Mouse (Mus musculus) layer of hippocampus, adult 11-12 months (tissue): Measurements from ENCODE around the gene Dclk1.

Source experiments
- DNase-seq: peaks from one replicate; pipeline ENCODE4 v3.0.0; 2022; ENCODE audit warnings: low spot score

Gene Dclk1

DNA sequence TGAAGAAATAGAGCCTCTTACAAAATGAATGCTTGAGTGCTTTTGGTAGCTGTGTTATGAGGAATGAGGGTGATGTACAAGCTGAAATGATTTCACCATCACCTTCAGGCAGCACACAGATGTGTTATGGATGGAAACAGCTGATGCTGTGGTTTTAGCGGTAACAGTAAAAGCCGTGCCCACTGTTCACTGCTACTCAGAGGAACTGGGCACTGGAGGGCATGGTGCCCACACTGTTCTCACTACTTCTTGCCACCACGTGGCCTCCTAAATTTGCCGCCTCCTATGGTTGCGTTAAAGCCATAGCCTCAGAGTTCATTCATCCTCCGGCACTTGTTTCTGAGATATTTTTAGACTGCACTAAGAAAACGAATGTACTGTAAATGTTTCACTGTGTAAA lies 18.0 kb downstream of the Dclk1 start:
- no peak for DNase-seq

DNA sequence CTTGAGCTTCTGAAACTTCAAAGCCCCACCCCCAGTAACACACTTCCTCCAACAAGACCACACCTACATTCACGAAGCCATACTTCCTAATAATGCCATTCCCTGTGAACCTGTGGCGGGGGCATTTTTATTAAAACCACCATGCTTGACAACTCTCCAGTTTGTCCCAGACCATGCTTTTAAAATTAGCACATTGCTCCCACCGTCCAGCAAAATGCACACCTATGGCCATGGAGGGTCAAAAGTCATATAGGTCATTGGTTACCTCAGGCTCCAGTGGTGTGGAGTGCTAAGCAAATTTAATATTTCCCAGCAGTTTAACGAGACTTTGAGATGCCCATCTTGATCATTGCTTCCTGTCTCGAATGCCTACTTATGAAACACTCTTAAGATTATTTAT lies 23.9 kb downstream of the Dclk1 start:
- no peak for DNase-seq

DNA sequence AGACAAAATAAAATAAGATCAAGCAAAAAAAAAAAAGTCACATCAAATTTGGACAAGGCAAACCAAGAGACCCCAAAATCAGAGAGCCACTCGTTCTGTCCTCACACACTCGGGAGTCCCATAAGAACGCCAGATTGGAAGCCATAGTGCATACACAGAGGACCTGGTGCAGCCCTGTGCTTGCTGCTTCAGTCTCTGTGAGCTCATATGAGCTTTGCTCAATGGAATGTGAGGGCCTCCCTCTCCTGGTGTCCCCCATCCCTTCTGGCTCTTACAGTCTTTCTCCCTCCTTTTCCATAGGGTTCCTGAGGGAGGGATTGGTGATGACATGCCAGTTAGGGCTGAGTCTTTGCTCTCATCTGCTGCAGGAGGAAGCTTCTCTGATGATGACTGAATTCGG lies 27.6 kb downstream of the Dclk1 start:
- DNase-seq, result no peak

DNA sequence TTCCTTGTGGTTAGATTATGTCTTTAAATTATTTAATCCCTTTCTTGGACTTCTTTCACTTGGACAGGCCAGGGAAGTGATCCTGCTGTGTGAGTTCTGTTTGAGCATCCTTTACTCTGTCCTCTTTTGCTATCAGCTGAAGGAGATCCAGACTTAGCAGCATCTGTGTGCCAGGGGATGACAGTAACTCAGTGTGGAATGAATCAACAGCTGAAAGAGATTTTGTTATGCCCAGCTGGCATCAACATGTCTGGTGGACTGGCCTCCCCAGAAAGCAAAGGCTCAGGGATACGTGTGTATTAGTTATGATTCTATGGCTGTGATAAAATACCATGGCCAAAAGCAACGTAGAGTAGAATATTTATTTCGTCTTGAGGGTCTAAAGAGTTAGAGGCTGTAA lies 28.2 kb downstream of the Dclk1 start:
- DNase-seq, result no peak

DNA sequence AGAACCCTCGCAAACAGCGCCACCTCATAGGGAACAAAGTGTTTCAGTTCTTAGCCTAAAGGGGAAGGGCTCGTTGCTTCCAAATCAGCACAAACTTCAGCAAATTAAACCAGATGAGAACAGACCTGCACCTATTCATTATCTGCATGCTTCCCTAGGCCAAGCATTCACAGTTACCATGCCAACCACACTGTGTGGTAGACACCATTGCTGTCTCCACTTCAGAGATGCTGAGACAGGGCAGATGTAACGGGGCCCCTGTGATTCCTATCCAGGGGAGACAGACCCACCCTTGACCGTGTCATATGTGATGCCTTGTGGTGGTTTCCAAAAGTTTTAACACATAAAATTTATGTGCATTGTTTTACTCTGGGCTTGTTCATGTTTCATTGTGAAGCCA lies 28.8 kb downstream of the Dclk1 start:
- no peak for DNase-seq

DNA sequence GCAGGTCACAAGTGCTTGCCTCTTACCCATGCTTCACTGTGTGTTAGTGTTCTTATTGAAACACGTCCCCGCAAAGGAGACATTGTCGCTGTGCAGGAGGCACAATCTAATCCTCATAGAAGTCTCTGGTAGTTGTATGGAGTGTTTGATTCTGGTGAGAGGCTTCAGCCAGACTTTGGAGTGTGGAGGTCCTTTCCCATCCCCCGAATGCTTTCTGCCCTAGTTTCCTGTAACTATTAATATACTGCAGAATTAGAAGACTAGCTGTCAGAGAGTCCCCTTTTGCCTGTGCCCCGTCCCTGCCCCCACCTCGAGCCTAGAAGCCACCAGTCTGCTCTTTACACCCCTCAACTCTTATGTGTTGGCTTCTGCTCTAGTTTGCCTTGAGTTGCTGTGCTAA lies 30.4 kb downstream of the Dclk1 start:
- no peak for DNase-seq

DNA sequence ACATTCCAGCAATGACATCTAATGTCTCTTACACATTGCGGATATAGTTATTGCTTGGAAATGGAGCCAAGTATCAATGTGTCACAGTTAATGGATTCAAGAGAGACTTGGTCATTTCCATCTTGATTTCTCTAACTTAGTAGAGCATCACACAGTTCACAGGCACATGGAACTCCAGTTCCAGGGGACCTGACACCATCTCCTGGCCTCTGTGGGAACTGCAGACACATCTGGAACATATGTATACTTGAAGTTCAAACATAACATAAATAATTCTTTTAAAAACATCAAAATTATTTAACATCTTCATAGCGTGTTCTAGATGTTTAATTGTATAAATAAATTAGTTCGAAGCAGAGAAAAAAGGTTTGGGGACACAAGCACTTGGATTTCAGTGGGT lies 34.3 kb downstream of the Dclk1 start:
- DNase-seq, result no peak

DNA sequence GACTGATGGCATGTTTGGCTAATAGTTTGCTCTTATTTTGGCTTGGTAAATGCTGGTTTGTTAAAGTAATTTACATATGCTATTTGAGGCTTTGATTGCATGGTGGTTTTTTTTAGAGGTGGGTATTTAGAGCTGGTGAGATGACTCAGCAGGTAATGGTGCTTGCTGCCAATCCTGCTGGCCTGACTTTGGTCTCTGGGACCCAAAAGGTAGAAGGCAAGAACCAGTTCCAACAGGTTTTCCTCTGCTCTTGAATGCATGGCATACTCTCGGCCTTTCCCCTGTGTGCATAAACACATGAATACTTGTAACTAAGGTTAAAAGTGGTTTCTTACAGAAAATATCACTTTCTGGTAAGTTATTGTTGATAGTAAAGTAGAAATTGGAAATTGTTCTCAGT lies 34.7 kb downstream of the Dclk1 start:
- no peak for DNase-seq

DNA sequence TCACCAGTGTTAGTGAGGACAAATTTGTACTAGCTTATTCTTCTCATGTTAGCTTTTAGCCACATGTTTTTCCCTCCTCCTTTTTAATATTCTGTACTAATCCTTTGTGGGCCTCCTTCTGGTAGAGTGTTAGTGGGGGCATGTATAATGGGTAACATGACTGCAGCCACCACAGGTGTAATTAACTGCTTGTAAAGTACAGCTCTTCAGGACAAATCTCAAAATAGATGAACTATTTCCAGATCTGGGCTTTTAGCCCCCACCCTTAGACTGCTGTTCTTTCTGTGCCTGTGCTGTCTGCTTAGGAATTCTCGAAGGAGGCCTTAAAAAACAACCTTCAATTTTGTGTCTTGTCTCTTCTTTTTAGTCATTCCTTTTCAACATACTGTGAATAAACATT lies 35.7 kb downstream of the Dclk1 start:
- DNase-seq, result no peak

DNA sequence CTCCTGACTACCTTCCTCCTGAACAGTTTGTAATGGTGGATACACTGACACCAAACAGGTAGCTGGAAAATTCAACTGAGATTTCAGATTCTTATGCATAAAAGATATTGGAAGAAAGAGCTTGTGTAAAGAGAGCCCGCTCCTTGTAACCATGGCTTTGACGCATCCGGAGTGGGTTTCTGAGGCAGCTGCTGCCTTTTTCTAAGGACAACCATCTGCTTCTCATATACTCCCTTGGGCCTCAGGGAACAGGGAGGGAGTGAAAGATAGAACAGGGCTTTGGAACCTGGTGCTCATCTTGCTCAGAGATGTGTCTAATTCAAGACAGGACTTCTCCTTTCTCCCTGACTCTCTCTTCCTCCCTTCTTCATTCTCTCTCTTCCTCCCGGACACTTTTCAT lies 37.8 kb downstream of the Dclk1 start:
- no peak for DNase-seq

DNA sequence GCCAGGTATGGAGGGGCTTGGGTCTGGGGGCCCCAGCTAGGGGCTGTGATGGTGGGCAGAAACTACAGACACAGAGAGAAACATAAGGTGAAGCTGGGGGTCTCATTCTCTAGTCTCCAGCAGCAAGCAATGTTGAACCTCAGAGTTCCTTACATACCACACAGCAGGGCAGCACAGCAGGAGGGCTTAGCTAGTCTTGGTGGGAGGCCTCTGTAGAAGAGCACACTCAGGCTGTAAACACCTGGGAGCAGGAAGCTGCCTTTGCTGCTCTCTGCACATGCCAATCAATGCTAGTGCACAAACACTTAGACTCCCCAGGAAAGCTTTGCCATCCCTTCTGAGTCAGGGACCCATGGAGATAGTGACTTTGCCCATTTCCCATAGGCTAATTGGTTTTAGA lies 38.3 kb downstream of the Dclk1 start:
- no peak for DNase-seq

DNA sequence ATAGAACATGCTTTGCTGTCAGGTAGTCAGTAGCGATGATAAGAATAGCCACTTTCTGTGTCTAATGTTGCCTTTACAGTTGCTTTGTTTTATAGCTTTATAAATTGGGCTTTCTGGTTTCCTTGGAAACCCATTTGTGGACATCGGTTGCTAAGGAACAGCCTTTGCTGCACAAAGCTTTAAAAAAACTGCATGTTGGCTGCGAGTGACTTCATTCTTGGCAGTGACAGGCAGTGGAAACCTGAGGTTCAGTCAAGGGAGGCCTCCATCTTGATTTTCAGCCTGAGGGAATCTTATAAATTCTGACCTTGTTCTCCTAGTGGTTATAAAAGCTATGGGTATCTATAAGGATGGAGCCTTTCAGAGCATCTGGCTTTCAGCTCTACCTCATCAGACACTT lies 42.1 kb downstream of the Dclk1 start:
- peak; percentile 52 for DNase-seq

DNA sequence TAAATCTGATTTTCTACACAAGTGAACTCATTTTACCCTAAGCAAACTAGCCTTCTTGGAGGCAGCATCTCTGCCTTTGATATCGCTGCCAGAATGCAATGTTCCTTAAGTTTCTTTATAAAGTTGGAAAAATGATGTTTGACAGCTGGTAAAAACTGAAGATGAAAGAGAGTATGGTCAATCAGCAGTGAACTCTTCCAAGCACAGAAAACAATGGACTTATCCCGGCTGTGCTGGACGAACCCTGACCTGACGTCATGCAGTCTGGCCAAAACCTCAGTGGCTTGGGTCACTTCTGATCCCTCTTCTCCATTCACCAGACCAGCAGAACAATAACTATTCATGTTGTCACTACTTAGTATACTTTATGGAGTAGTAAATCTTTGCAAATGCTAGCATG lies 46.6 kb downstream of the Dclk1 start:
- no peak for DNase-seq

DNA sequence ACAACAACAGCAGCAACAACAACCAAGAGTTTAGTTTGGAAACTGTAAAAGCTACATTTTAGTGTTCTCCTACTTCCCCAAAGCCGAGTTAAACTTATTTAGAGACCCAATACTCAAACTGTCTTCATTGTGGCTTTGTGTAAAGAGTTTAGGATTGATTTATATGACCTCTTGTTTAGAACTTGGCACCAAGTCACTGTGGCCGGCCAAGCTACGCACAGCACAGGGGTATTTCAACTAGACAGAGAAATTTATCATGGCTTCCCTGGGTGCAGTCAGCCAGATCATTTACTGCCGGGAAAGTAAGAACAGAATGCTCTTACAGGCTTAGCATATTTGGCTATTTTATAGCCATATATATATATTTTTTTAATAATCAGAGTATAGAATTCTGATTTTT lies 49.8 kb downstream of the Dclk1 start:
- DNase-seq, result no peak

DNA sequence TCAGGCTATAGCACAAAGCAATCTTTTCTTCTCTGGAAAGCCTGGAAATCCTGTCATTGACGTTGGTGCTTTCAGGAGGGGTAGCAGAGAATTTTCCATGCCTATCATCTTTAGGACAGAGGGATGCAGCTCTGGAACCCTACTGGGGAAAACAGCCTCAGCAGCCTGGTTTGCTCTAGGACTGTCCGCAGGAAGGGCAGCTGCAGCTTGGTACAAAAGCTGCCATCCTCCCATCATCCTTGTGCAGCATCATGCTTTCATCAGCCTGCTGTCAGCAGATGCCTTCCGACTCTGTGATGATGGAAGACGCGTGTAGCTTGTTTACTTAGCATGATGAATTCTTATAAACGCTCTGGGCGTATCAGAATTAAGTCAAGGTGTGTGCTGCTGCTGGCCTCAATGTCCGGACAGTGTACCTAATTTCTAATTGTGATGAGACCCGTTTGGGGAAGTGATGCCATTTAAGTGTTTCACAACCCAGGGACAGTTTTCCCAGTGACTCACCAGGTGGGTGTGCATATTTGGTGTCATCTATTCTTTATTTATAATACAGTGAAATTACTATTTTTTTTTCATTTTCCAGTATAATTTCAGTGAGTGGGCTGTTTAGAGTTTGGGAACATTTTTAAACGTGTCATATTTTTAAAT lies 50.7 kb downstream of the Dclk1 start:
- no peak for DNase-seq

DNA sequence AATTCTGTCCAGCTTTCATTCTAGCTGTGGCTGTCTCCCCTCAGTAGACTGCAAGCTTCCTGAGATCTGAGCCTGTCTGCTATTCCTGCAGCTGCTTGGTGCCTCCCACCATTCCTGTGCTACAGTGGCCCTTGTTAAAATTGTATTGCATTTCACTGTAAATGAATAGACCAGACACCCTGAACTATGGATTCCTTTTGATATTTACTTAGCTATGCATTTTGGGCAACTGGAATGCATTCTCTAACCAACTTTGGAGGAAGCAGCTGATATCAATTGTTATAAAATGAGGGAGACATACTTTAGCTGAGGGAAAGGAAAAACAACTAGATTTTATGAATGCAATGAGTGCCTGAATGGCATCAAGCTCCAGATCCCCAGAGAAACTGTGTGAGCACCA lies 63.5 kb downstream of the Dclk1 start:
- DNase-seq, result no peak

DNA sequence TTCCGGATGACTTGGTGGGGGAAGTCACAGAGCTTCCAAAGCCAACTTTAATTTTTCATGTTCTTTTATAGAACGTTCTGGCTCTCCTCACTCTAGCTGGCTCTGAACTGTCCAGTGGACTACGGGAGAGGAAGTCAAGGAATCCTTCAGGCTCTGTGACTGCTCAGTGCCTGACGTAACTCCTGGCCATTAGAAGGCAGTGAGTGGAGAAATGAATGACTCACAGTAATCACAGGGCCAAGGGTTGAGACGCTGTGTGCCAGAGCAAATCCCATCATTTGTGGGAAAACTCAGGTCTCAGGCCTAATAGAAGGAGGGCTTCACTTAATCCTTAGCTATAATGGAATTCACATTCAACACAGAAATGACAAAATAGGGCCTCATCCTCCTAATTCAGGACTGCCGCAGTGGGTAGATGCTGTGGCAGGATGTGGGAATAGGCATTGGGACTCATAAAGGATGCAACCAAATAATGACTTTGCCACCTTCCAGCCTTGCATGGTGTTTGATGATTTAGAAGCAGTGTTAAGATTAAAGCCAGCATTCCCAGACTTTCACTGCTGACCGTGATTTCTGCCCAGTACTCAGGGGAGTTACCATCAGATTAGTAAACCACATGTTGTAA lies 65.5 kb downstream of the Dclk1 start:
- no peak for DNase-seq

DNA sequence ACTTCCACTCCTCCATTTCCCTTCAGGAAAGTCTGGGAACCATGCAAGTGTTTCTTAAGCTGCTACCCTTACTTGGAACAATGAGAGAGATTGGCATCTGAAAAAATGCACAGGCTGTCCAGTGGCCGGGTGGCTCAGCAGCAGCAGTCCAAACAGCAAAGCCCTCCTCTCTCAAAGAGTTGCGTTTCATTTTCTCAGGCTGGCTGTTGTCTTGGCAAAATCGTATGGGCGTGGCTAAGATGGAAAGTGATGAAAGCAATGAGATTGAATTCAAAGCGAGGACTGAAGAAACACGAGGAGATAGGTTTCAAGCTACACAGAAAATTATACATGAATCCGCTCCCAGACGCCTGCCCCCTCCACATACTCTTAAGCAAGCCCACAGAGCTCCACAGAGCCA lies 67.8 kb downstream of the Dclk1 start:
- DNase-seq, result peak; percentile 1

DNA sequence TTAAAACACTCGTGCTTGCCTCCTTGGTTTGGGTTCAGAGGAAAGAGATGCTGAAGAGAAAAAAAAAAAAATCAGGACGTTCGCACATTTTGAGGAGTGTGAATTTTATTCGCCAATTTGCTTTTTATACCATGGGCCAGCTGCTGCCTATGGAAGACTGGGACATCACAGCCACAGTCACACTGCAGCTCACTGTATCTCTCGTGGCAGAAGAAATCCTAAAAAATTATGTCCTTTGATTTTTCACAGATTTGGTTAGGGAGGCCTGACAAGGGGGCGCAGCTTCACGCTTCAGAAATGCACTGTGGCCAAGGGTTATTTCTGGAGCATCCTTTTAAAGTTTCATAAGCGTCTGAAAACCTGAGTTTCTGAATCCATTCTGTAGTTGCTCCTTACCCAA lies 73.7 kb downstream of the Dclk1 start:
- DNase-seq, result peak; percentile 19

DNA sequence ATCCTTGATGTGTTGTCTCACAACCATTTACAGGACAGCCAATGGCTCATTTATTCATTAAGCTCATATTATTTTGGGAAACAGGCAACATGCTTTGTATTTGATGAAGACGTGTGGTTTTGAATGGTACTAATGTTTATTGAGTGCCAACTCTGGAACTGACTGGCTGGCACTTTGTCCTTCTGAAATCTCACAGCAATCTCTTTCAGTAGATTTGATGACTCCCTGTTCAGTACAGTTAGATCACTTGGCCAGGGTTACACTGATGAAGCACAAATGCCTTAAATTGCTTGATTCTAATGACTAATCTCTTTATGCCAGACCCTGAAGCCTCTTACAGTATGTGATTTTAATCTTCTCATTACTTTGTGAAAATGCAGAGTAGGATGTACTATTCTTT lies 75.9 kb downstream of the Dclk1 start:
- DNase-seq, result peak; percentile 2

DNA sequence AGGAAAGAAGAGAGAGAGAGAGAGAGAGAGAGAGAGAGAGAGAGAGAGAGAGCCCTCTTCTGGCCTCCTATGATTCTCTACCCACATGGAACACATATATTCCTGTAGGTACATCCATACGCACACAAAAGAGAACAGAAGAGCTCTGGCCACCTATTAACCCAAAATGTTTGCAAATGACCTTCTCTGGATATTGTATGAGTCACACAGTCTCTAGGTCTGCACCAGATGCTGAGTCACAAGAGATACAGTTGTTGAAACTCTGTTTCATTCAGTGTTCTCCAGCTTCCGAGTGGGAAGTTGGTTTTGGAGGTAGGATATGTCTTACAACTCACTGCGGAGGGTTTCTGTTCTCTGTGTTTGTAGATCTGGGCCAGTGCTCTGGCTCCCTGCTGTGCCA lies 78.4 kb downstream of the Dclk1 start:
- peak; percentile 2 for DNase-seq

DNA sequence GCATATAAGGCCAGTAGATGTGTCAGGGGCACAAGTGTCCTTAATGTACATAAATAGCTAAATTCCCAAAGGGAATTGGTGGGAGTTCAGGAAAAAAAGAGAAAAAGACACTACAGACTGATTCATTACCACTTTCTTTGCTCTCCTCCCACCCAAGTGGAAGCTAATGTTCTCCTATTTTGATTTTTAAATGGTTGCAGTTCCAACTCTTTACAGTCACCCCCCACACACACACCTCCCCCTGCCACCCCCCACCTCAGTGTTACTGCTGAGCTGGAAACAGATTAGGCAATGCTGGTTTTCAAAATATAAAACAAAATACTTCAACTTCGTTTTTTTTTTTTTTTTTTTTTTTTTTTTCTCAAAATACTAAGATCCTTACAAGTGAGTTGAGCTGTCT lies 81.9 kb downstream of the Dclk1 start:
- DNase-seq, result no peak

DNA sequence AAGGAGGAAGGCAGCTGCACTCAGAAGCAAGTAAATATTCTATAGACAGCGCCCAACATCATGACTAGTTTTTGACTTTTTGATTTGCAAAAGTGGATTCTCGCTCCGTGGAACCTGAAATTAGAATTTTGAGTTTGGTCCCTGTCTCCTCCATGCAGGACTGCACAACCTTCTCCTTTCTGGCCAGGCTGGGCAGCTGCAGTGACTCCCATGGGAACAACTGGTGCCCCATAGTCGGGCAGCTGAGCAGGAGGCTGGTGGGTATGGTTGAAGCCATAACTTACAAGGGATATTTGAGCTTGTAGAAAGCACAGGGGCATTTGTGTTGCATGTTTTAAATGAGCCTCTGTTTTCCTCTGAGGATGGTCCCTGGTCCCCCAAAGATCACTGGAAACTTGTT lies 88.3 kb downstream of the Dclk1 start:
- DNase-seq, result no peak

DNA sequence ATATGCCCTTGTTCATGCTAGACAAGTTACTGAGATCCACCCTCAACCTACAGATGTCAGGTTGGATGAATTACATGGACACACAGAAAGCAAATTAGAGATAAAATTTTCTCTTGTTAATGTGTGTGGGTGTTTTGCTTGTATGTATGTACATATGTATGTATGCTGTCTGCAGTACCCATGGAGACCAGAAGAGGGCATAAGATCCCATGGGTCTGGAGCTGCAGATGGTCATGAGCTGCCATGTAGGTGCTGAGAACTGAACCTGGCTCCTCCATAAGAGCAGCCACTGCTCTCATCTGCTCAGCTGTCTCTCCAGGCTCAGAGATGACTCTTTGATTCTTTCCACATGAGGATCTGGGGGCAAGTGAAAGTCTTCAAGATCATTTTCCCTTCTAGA lies 89.5 kb downstream of the Dclk1 start:
- DNase-seq, result peak; percentile 3
